Mouse (Mus musculus) testis, adult 2 months (tissue): ENCODE results near the gene Uba7. TPM values are rescaled to one million over a fixed set of nuclear protein-coding genes. Genes with fewer than 3 reads are reported as not detected.

ENCODE experiments used
- H3K27ac ChIP-seq: fragments of 200-500 bp; 2 replicates; pipeline ENCODE4 v1.5.1; 2012; ENCODE audit warnings: low read depth, low read length; ENCODE audit not compliant: control insufficient read depth, insufficient read depth
- H3K27me3 ChIP-seq: fragments of 200-500 bp; 2 replicates; pipeline ENCODE4 v1.6.1; 2012; ENCODE audit warnings: mild to moderate bottlenecking, low read length, moderate library complexity; ENCODE audit not compliant: control insufficient read depth, insufficient read depth
- H3K36me3 ChIP-seq: fragments of 200-500 bp; 2 replicates; pipeline ENCODE4 v1.6.1; 2012; ENCODE audit warnings: mild to moderate bottlenecking, low read length; ENCODE audit not compliant: control insufficient read depth, insufficient read depth
- H3K4me1 ChIP-seq: fragments of 200-500 bp; 2 replicates; pipeline ENCODE4 v1.6.1; 2012; ENCODE audit warnings: low read length; ENCODE audit not compliant: control insufficient read depth, insufficient read depth
- H3K4me3 ChIP-seq: fragments of 200-500 bp; 2 replicates; pipeline ENCODE4 v1.5.1; 2012; ENCODE audit warnings: low read depth, mild to moderate bottlenecking, low read length, moderate library complexity, mixed read lengths; ENCODE audit not compliant: control insufficient read depth
- CTCF ChIP-seq: fragments of 200-500 bp; IDR thresholded peaks from 2 replicates; pipeline ENCODE4 v1.5.1; 2012; ENCODE audit warnings: low read depth, mild to moderate bottlenecking, inconsistent platforms, low read length, moderate library complexity; ENCODE audit not compliant: control insufficient read depth, insufficient read depth, insufficient replicate concordance
- POLR2A ChIP-seq: fragments of 200-500 bp; IDR thresholded peaks from 2 replicates; pipeline ENCODE4 v1.6.1; 2012; ENCODE audit warnings: low read depth, mild to moderate bottlenecking, inconsistent platforms, low read length, moderate library complexity; ENCODE audit not compliant: control insufficient read depth
- polyA plus RNA-seq: library from polyadenylated mRNA; depleted of rRNA; stranded (reverse); fragments of >200 nt; gene quantifications from 2 replicates; pipeline ENCODE4 v1.2.3, GENCODE M21; 2012

The Uba7 gene
- polyA plus RNA-seq, 1 experiment, result 2.0 TPM

DNA sequence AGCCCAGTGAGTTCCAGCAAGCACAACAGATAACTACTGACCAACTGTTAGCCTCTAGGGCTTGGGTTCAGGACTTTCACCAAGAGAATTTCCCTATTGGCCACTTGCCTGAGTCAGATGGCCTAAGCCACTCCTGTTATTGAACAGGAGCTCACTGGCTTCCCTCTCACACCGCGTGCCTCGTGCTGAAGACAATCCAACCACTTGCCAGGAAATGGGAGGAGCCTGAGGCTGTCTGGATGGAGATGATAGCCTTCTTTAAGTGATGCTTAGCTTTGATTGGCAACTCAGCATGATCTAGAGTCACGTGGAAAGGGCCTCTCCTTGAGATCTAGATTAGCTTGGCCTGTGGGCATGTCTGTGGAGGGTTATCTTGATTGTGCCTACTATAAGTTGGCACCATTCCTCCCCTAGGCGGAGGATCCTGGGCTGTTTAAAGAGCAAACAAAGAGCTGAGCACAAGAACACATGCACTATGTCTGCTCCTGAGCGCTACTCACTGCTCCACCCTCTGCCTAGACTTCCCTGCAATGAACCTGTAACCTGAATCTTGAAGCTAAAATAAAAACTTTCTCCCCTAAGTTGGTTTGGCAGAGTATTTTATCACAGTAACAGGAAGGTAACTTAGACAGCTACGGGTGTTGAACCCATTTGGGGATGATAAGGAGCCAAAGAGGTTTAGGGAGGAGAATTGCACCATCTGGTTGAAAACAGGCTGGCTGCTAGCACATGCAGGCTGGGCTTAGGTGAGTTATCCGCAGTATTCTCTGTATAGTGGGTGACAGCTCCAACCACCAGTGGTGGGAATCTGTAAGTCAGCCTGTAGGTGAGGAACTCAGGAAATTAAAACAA is 3.4 kb upstream of the Uba7 start:
- 0 out of 2 replicates have a peak, but pooled peaks cover 2% of the 10 kb centered on the region for H3K4me1 ChIP-seq
- H3K4me3 ChIP-seq, result no peak overlapping the region
- no peak overlapping the region for H3K27ac ChIP-seq
- no peaks in the 10 kb centered on the region for H3K36me3 ChIP-seq
- H3K27me3 ChIP-seq, result no peaks in the 10 kb centered on the region
- TF ChIP-seq POLR2A, result no peak
- no peak for TF ChIP-seq CTCF

DNA sequence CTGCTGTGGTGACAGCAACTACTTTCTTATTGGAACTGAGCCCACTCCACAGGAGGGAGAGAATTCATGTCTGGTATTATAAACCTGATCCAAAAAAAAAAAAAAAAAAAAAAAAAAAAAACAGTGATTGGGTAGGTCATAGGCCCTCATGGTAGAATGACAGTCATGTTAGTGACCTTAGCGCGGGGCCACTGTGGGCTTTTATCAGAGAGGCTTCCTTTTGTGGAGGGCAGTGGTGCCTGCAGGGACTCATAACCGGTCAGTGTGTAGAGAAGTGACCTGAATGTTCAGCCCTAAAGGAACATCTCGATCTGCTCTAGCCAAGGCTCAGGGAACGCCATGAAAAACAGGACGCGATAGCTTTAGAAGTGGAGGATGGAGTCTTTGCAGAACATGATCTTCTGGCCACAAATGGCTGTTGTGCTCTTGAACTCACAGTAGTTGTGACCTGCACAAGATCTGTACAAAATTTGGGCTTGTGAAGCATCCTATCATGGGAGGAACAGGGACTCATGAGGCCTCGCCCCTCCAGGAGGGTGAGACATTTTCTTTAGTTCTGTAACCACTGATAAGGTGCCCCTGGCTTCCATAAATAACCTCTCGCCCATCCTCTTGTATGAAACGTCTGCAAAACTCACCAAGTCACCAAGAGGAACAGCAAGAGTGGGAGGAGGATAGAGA is 674 bp upstream of the Uba7 start:
- Histone ChIP-seq H3K36me3 (no peaks in the 10 kb centered on the region), H3K4me3 (no peak overlapping the region), H3K27ac (peak overlapping the region; percentile 68), H3K27me3 (no peaks in the 10 kb centered on the region), H3K4me1 (0 out of 2 replicates have a peak, but pooled peaks cover 2% of the 10 kb centered on the region)
- TF ChIP-seq CTCF, result no peak
- no peak for TF ChIP-seq POLR2A

DNA sequence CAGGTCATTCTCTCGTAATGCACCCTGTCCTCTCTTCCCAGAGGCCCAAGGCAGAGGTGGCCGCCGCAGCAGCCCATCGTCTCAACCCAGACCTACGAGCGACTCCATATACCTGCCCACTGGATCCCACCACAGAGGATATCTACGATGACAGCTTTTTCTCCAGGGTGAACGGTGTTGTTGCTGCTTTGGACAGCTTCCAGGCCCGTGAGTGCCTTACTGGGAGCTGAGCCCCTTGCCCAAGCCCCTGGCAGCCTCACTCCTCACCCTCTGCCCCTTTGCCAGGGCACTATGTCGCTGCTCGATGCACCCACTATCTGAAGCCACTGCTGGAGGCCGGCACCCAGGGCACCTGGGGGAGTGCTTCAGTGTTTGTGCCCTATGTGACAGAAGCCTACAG is 3.5 kb downstream of the Uba7 start:
- peaks cover 2% of the 10 kb centered on the region; the same call in 1 of the 2 replicates for H3K4me1 ChIP-seq
- no peak overlapping the region for H3K27ac ChIP-seq

DNA sequence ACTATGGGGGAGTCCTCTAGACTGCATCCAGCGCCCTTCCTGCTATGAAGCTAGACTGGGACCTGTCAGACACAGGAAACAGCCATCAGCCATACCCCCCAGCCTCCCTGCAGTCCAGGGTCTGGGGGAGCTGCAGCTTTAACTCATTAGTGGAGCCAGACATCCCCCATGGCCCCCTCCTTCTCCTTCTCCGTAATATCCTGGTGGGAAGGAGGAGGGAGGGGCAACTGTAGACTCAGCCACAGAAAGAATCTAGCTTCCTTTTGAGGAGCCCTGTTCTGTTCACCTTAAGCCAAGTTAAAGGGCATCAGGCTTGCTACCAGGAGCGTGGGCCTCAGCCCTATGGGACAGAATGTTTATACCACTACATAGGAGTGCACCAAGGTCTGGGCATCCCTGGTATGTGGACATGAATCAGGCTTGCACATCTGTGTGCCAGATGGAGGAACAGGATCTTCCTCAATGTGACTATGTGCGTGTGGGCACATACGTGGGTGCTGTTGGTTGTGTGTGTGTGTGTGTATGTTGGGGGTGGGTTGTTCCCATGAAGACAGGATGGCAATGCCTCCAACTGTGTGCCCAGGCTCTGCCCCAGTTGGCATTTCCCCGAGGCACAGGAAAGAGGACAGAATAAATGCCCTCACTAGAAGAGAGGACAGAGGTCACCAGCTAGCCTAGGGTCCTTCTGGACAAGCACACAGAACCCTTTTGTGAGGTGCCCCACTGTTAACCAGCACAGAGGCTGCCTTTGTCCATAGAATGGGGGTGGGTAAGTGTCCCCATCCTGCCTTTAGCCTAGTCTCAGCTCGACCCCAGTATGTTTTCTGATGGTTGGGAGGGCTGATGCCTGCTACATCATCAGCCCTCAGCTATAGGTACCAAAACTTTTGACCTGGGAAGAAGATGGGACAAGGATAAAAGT is 6.6 kb downstream of the Uba7 start:
- Histone ChIP-seq H3K27me3 (no peaks in the 10 kb centered on the region), H3K4me3 (no peak overlapping the region), H3K4me1 (peaks cover 10% of the 10 kb centered on the region)

More for the DNA sequence above, 3.5 kb downstream of the Uba7 start:
- Histone ChIP-seq H3K36me3 (no peaks in the 10 kb centered on the region), H3K27me3 (no peaks in the 10 kb centered on the region), H3K4me3 (no peak overlapping the region)
- TF ChIP-seq CTCF (no peak), POLR2A (no peak)

DNA sequence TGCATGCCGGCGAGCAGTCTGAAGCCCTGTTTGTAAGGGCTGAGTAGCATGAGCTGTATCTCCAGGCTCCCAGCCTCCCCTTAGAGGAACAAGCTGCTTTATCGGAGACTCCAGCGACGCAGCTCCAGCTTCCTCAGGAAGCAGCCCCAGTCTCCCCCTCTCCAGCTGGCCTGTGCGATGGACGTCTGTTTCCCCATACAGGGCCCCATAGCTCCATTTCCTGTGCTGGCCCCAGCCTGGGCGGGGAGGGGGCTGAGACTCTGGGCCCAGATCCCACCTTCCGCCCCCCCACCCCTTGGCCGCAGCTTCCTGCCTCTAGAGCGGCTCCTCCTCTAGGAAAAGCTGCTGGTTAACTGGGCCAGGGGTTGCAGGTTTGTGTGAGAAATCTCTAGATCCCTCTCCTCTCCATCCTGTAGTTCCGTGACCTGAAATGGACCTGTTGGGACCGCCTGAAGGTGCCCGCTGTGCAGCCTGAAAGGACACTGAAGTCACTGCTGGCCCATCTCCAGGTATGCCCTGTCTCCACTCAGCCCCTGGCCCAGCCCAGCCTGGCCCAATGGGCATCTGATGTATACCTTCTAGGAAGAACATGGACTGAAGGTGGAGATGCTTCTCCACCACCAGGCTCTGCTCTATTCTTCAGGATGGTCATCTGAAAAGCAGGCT is 7.5 kb downstream of the Uba7 start, which contains the start of gene Gm20661:
Gene Gm20661 (plus strand): TSS at position 378 of the 666 bp plus-strand sequence.
- no peaks in the 10 kb centered on the region for H3K36me3 ChIP-seq
- peak within 1 kb of the TSS; percentile 51 for H3K27ac ChIP-seq
- H3K4me3 ChIP-seq, result no peak within 1 kb of the TSS
- TF ChIP-seq CTCF, result no peak
- no peak for TF ChIP-seq POLR2A
- H3K4me1 ChIP-seq, result peaks cover 10% of the 10 kb centered on the region
- no peaks in the 10 kb centered on the region for H3K27me3 ChIP-seq

More for the DNA sequence above, 6.6 kb downstream of the Uba7 start:
- Histone ChIP-seq H3K27ac (peak overlapping the region; percentile 19; the same call in 1 of the 2 replicates), H3K36me3 (no peaks in the 10 kb centered on the region)
- no peak for TF ChIP-seq CTCF
- no peak for TF ChIP-seq POLR2A

DNA sequence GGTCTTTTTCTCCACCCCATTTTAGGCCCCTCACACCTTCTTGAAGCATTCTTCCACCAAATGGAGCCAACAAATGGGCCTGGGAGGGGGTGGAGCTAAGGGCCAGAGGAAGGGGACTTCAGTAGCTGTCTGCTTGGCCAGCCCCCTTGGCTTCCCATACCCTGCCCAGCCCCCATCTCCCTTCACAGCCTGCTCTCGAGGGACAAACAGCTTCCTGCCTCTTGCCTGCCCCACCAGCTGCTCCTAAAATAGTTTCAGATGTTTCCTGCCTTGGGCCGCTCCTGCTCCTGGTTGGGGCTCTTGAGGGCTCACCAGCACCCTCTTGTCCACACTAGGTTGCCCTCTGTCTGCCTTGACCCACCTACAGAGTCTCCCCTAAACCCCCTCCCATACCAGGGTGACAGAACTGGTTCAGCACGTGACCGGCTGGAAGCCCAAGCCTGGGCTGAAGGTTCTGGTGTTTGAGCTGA is 8.2 kb downstream of the Uba7 start:
- Histone ChIP-seq H3K27ac (peak overlapping the region; percentile 51; the same call in 1 of the 2 replicates), H3K27me3 (no peaks in the 10 kb centered on the region), H3K4me3 (no peak overlapping the region), H3K4me1 (peaks cover 10% of the 10 kb centered on the region), H3K36me3 (no peaks in the 10 kb centered on the region)
- TF ChIP-seq CTCF, result no peak
- TF ChIP-seq POLR2A, result no peak
